In the genomic region with DNA sequence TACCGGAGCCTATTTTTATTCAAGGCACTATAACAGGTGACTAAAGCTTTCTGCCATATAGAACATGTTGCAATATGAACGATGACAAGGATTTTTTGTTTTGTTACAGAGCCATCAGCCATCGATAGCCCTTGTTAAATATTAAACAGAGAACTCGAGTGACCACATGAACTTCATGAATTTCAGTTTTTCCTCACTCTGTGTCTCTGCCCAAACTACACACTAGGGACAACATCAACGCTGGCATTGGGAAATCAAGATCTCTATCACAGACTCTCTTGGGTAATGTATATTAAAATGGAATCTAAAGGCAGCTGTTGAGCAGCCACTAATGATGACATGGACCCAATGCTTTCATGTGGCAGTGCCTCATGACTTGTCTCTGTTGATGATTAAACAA, we compare ENCODE assay signal across 22 mouse cellular contexts. TPM values are rescaled to one million over a fixed set of nuclear protein-coding genes. Genes with fewer than 3 reads are reported as not detected.
A peak's percentile ranks its signal among the peaks of the same experiment; 100 is the strongest.
DNase-seq lines count a peak whose midpoint lies in the region; ATAC-seq and TF ChIP-seq lines count a peak whose summit lies in the region.
"Had no signal": no experiment of that assay in that cellular context is flagged by ENCODE, and none has a peak within 500 bp of the region (broad histone marks: within the 10 kb centered on the region; RNA-seq: fewer than 3 reads in every experiment).

No protein-coding gene starts in this region.

- H3K4me2 ChIP-seq in liver, embryonic 15.5 days = no peak overlapping the region
- no peak overlapping the region for H3K4me2 ChIP-seq in liver, embryonic 11.5 days
- no peak overlapping the region for H3K4me2 ChIP-seq in liver, postnatal 0 days (ENCODE audit: low read depth, low read length)
- H3K4me2 ChIP-seq: embryonic facial prominence, embryonic 12.5 days; forebrain, embryonic 13.5 days; forebrain, embryonic 15.5 days had no signal

- no peak overlapping the region for H3K4me3 ChIP-seq in liver, embryonic 15.5 days (replicated peaks)
- no peak overlapping the region for H3K4me3 ChIP-seq in liver, embryonic 11.5 days (ENCODE audit: low read depth, low read length)
- no peak overlapping the region for H3K4me3 ChIP-seq in liver, postnatal 0 days (ENCODE audit: low read depth, low read length)
- no peak overlapping the region for H3K4me3 ChIP-seq in small intestine, adult 2 months (ENCODE audit: low read depth, low read length)
- no peak overlapping the region for H3K4me3 ChIP-seq in hindbrain, embryonic 10.5 days
- H3K4me3 ChIP-seq: embryonic facial prominence, embryonic 10.5 days; embryonic facial prominence, embryonic 12.5 days; forebrain, embryonic 13.5 days; forebrain, embryonic 15.5 days had no signal

- no peak overlapping the region for H3K9ac ChIP-seq in liver, embryonic 15.5 days
- no peak overlapping the region for H3K9ac ChIP-seq in liver, embryonic 11.5 days (ENCODE audit: low read depth, low read length)
- H3K9ac ChIP-seq in liver, postnatal 0 days (replicated peaks) = no peak overlapping the region
- H3K9ac ChIP-seq: embryonic facial prominence, embryonic 12.5 days; forebrain, embryonic 13.5 days; forebrain, embryonic 15.5 days; forebrain, postnatal 0 days had no signal

- WGBS in liver, embryonic 15.5 days (ENCODE audit: insufficient replicate concordance) = 43% methylated on average over 5 of the region's 5 CpGs
- WGBS in liver, embryonic 11.5 days = 61% methylated on average over 5 of the region's 5 CpGs
- 56% methylated on average over 5 of the region's 5 CpGs for WGBS in liver, postnatal 0 days (ENCODE audit: insufficient replicate concordance)
- 18% methylated on average over 5 of the region's 5 CpGs for WGBS in small intestine, adult 2 months
- 81% methylated on average over 5 of the region's 5 CpGs for WGBS in hindbrain, embryonic 10.5 days

- no peak overlapping the region for H3K27ac ChIP-seq in liver, embryonic 15.5 days (replicated peaks)
- H3K27ac ChIP-seq in liver, embryonic 11.5 days (ENCODE audit: low read depth, low read length) = no peak overlapping the region
- peak overlapping the region; percentile 87 for H3K27ac ChIP-seq in liver, postnatal 0 days (ENCODE audit: low read depth)
- H3K27ac ChIP-seq in small intestine, adult 2 months (ENCODE audit: insufficient read depth, low read depth, low read length) = peak overlapping the region; percentile 87
- H3K27ac ChIP-seq in hindbrain, embryonic 10.5 days = no peak overlapping the region
- H3K27ac ChIP-seq: embryonic facial prominence, embryonic 10.5 days; embryonic facial prominence, embryonic 12.5 days; forebrain, embryonic 13.5 days; forebrain, embryonic 15.5 days had no signal

- H3K9me3 ChIP-seq in liver, embryonic 15.5 days (replicated peaks) = 0 out of 2 replicates have a peak, but pooled peaks cover 4% of the 10 kb centered on the region
- H3K9me3 ChIP-seq in liver, embryonic 11.5 days (ENCODE audit: control insufficient read depth, low read length) = peaks cover 12% of the 10 kb centered on the region; the same call in 1 of the 2 replicates
- no peaks in the 10 kb centered on the region for H3K9me3 ChIP-seq in liver, postnatal 0 days (ENCODE audit: low read length)
- peaks cover 69% of the 10 kb centered on the region for H3K9me3 ChIP-seq in hindbrain, embryonic 10.5 days

- H3K27me3 ChIP-seq in liver, embryonic 15.5 days = no peaks in the 10 kb centered on the region
- no peaks in the 10 kb centered on the region for H3K27me3 ChIP-seq in liver, embryonic 11.5 days (replicated peaks; ENCODE audit: control insufficient read depth, insufficient read depth, low read length)
- H3K27me3 ChIP-seq in liver, postnatal 0 days (ENCODE audit: insufficient read depth, low read length) = no peaks in the 10 kb centered on the region
- H3K27me3 ChIP-seq in small intestine, adult 2 months (ENCODE audit: control insufficient read depth, insufficient read depth, low read length) = no peaks in the 10 kb centered on the region
- no peaks in the 10 kb centered on the region for H3K27me3 ChIP-seq in hindbrain, embryonic 10.5 days (ENCODE audit: insufficient read depth, poor library complexity, severe bottlenecking)
- H3K27me3 ChIP-seq: embryonic facial prominence, embryonic 12.5 days; forebrain, embryonic 13.5 days; forebrain, embryonic 15.5 days had no signal

- no peaks in the 10 kb centered on the region for H3K36me3 ChIP-seq in liver, embryonic 15.5 days (replicated peaks)
- H3K36me3 ChIP-seq in liver, embryonic 11.5 days (ENCODE audit: control insufficient read depth, insufficient read depth, low read length) = no peaks in the 10 kb centered on the region
- no peaks in the 10 kb centered on the region for H3K36me3 ChIP-seq in liver, postnatal 0 days (replicated peaks; ENCODE audit: insufficient read depth, low read length)
- no peaks in the 10 kb centered on the region for H3K36me3 ChIP-seq in small intestine, adult 2 months (ENCODE audit: control insufficient read depth, insufficient read depth, low read length)
- no peaks in the 10 kb centered on the region for H3K36me3 ChIP-seq in hindbrain, embryonic 10.5 days
- H3K36me3 ChIP-seq: embryonic facial prominence, embryonic 10.5 days; embryonic facial prominence, embryonic 12.5 days; forebrain, embryonic 15.5 days had no signal

- no peak for DNase-seq in liver, embryonic 11.5 days (ENCODE audit: low spot score)
- DNase-seq in liver, postnatal 0 days = no peak
- DNase-seq in hindbrain, embryonic 10.5 days (ENCODE audit: low spot score) = no peak
- DNase-seq: adrenal gland, adult 2 months; adrenal gland, postnatal 10 days; adrenal gland, postnatal 25 days; cerebellum, adult 11-12 months; cerebellum, adult 2 months; cerebellum, adult 9-10 months; cerebellum, postnatal 10 days; cerebellum, postnatal 25 days; forebrain, postnatal 0 days had no signal

- TF ChIP-seq POLR2A in small intestine, adult 2 months (IDR thresholded peaks at IDR 0.05; ENCODE audit: low read depth, low read length) = no peak

- no peak for TF ChIP-seq CTCF in liver, postnatal 0 days (IDR thresholded peaks at IDR 0.05; ENCODE audit: low read depth)
- no peak for TF ChIP-seq CTCF in small intestine, adult 2 months (IDR thresholded peaks at IDR 0.05; ENCODE audit: extremely low read depth, insufficient read length, insufficient replicate concordance, low read depth, low read length)

- H3K4me1 ChIP-seq in liver, embryonic 15.5 days (replicated peaks) = no peaks in the 10 kb centered on the region
- H3K4me1 ChIP-seq in liver, embryonic 11.5 days (replicated peaks; ENCODE audit: control insufficient read depth, insufficient read depth, low read length) = no peaks in the 10 kb centered on the region
- H3K4me1 ChIP-seq in liver, postnatal 0 days (ENCODE audit: insufficient read depth) = no peaks in the 10 kb centered on the region; the same call in 1 of the 2 replicates
- peaks cover 11% of the 10 kb centered on the region; the same call in 1 of the 2 replicates for H3K4me1 ChIP-seq in small intestine, adult 2 months (ENCODE audit: control insufficient read depth, insufficient read depth, insufficient read length, low read length)
- no peaks in the 10 kb centered on the region for H3K4me1 ChIP-seq in hindbrain, embryonic 10.5 days (replicated peaks)
- H3K4me1 ChIP-seq: embryonic facial prominence, embryonic 10.5 days; embryonic facial prominence, embryonic 12.5 days; forebrain, embryonic 13.5 days; forebrain, embryonic 15.5 days had no signal

- TF ChIP-seq EP300 in liver, postnatal 0 days (IDR thresholded peaks at IDR 0.05; ENCODE audit: low read depth) = peak; percentile 71; the same call in 1 of the 2 replicates

- ATAC-seq in liver, embryonic 15.5 days (ENCODE audit: insufficient read depth) = peak; percentile 42; the same call in 1 of the 2 replicates
- ATAC-seq in liver, embryonic 11.5 days (replicated peaks; ENCODE audit: low FRiP score) = no peak
- peak; percentile 85 for ATAC-seq in liver, postnatal 0 days
- ATAC-seq: forebrain, embryonic 13.5 days; forebrain, embryonic 15.5 days; forebrain, postnatal 0 days had no signal

RNA-seq across cellular contexts. Expression of a gene that starts 8.9 kb away (rescaled TPM):
- polyA plus RNA-seq in liver, embryonic 15.5 days (2015; fragmentation: Nextera tagmentation; extraction: Ambion mirVana) = 0.23 and 0.59 TPM in 2 replicates
- not detected in 2 replicates for polyA plus RNA-seq in liver, embryonic 11.5 days (2014; fragmentation: Nextera tagmentation; extraction: Ambion mirVana)
- polyA plus RNA-seq in liver, postnatal 0 days (2015; fragmentation: Nextera tagmentation; extraction: Ambion mirVana) = 281 and 351 TPM in 2 replicates
- 5.2 and 8.3 TPM in 2 replicates for polyA plus RNA-seq in small intestine, adult 2 months (2012; rRNA removed)
- polyA plus RNA-seq in hindbrain, embryonic 10.5 days (2016; fragmentation: Nextera tagmentation; extraction: Ambion mirVana) = not detected in 2 replicates
- polyA plus RNA-seq: adrenal gland, adult 2 months; C2C12; cerebellum, adult 2 months; cortical plate, adult 2 months; embryonic facial prominence, embryonic 10.5 days; embryonic facial prominence, embryonic 12.5 days; embryonic facial prominence, embryonic 14.5 days; forebrain, embryonic 11.5 days; forebrain, embryonic 13.5 days; forebrain, embryonic 15.5 days; forebrain, postnatal 0 days had no signal

Comparison
In these comparisons a context has a peak if more than half of its experiments do, and no peak if none do; other contexts are left out.
1. H3K27ac ChIP-seq: peak in liver, postnatal 0 days (single experiment) and small intestine, adult 2 months (single experiment); none in liver, embryonic 15.5 days (single experiment), liver, embryonic 11.5 days (single experiment) and hindbrain, embryonic 10.5 days (single experiment).
2. RNA of a gene that starts 8.9 kb away (polyA plus RNA-seq): 281 to 351 TPM in liver, postnatal 0 days; 5.2 to 8.3 TPM in small intestine, adult 2 months, 0.23 to 0.59 TPM in liver, embryonic 15.5 days, not detected in liver, embryonic 11.5 days and not detected in hindbrain, embryonic 10.5 days; every median in the first group is over 10 times any median in the second.